Mouse (Mus musculus) liver, adult 10 weeks (tissue): ENCODE data around the gene Il12rb2. TPM values are rescaled to one million over a fixed set of nuclear protein-coding genes. Genes with fewer than 3 reads are reported as not detected.

Experiments used
- polyA plus RNA-seq: library from polyadenylated mRNA; stranded (reverse); fragments of 350-450 nt; fragmentation: Illumina TruSeq; extraction: RNeasy Lipid Tissue Mini Kit (QIAGEN cat#74804); gene quantifications from one replicate; pipeline ENCODE4 v1.2.3, GENCODE M21; 2014; ENCODE audit warnings: low read depth, low replicate concordance

Il12rb2 gene
- polyA plus RNA-seq = 0.34 TPM

GRCm38 (mm10) chr6:67375982-67376391 lies at the start of gene Il12rb2:
TSS of gene Il12rb2 (minus strand) at chr6:67376188.

Other genes with a start within 250 kb of the Il12rb2 start
- gene Serbp1, start 138.0 kb downstream of the Il12rb2 start, polyA plus RNA-seq = 369 TPM
- not detected for gene Il23r, start 115.7 kb upstream of the Il12rb2 start, polyA plus RNA-seq
- not detected for gene Tacstd2, start 159.6 kb upstream of the Il12rb2 start, polyA plus RNA-seq